In genomic region chr7:35252041-35252558, GRCm38 (mm10) we compare ENCODE assay signal across 8 mouse cellular contexts. TPM values are rescaled to one million over a fixed set of nuclear protein-coding genes. Genes with fewer than 3 reads are reported as not detected.
DNase-seq lines count a peak whose midpoint lies in the region; ATAC-seq lines count a peak whose summit lies in the region.

No protein-coding gene starts in this region.

- 7% methylated on average over 13 of the region's 13 CpGs for WGBS in embryonic facial prominence, embryonic 11.5 days
- 6% methylated on average over 13 of the region's 13 CpGs for WGBS in stomach, embryonic 16.5 days

- ATAC-seq in embryonic facial prominence, embryonic 11.5 days (replicated peaks; ENCODE audit: insufficient number of reproducible peaks, low FRiP score, low TSS enrichment, low read depth): peak; percentile 69; the same call in 1 of the 2 replicates
- ATAC-seq in stomach, embryonic 16.5 days (ENCODE audit: insufficient read depth, low FRiP score): peak; percentile 57; the same call in 1 of the 2 replicates

- H3K27me3 ChIP-seq in embryonic facial prominence, embryonic 11.5 days (ENCODE audit: control insufficient read depth, insufficient read depth, low read length): no peaks in the 10 kb centered on the region
- no peaks in the 10 kb centered on the region for H3K27me3 ChIP-seq in stomach, embryonic 16.5 days (ENCODE audit: control insufficient read depth, insufficient read depth, low read length)

- no peak overlapping the region for H3K4me2 ChIP-seq in embryonic facial prominence, embryonic 11.5 days (ENCODE audit: low read depth, low read length)
- H3K4me2 ChIP-seq in stomach, embryonic 16.5 days (ENCODE audit: low read depth, low read length): peak overlapping the region; percentile 51

- no peaks in the 10 kb centered on the region for H3K36me3 ChIP-seq in embryonic facial prominence, embryonic 11.5 days (replicated peaks; ENCODE audit: control insufficient read depth, insufficient read depth, low read depth, low read length)
- H3K36me3 ChIP-seq in stomach, embryonic 16.5 days (ENCODE audit: control insufficient read depth, insufficient read depth, low read length): no peaks in the 10 kb centered on the region

- H3K4me1 ChIP-seq in embryonic facial prominence, embryonic 11.5 days (ENCODE audit: control insufficient read depth, insufficient read depth, low read length): no peaks in the 10 kb centered on the region
- peaks cover 4% of the 10 kb centered on the region; the same call in 1 of the 2 replicates for H3K4me1 ChIP-seq in stomach, embryonic 16.5 days (ENCODE audit: control insufficient read depth, insufficient read depth, low read length)

- H3K9me3 ChIP-seq in embryonic facial prominence, embryonic 11.5 days (replicated peaks; ENCODE audit: control insufficient read depth, low read length): no peaks in the 10 kb centered on the region
- no peaks in the 10 kb centered on the region for H3K9me3 ChIP-seq in stomach, embryonic 16.5 days (replicated peaks; ENCODE audit: control insufficient read depth, low read length)

- H3K9ac ChIP-seq in embryonic facial prominence, embryonic 11.5 days (replicated peaks; ENCODE audit: low read length): no peak overlapping the region
- H3K9ac ChIP-seq in stomach, embryonic 16.5 days (ENCODE audit: low read length): peak overlapping the region; percentile 46

- H3K4me3 ChIP-seq in embryonic facial prominence, embryonic 11.5 days (ENCODE audit: low read depth, low read length): no peak overlapping the region
- peak overlapping the region; percentile 29; the same call in 1 of the 2 replicates for H3K4me3 ChIP-seq in stomach, embryonic 16.5 days (replicated peaks; ENCODE audit: low read length)

- intact Hi-C loops in heart, postnatal 14 days (cut with DNase I): no loop called here

- peak; percentile 47 for DNase-seq in 3134 (ENCODE audit: extremely low read depth, insufficient read length, low spot score)
- peak; percentile 55 for DNase-seq in ZHBTc4 (ENCODE audit: low read depth, low spot score)
- peak; percentile 74 for DNase-seq in embryonic facial prominence, embryonic 11.5 days (ENCODE audit: low spot score)
- DNase-seq in heart, postnatal 14 days: peak; percentile 18 to 35
- peak; percentile 48 to 60 for DNase-seq in kidney, postnatal 4 days
- DNase-seq in lung, postnatal 36 days: peak; percentile 54
- DNase-seq in urinary bladder, postnatal 25 days (ENCODE audit: low spot score): no peak

- no peak overlapping the region for H3K27ac ChIP-seq in embryonic facial prominence, embryonic 11.5 days (replicated peaks; ENCODE audit: low read depth, low read length)
- no peak overlapping the region for H3K27ac ChIP-seq in stomach, embryonic 16.5 days (ENCODE audit: low read length)

RNA-seq across cellular contexts. Expression of gene Lrp3, which starts 36.8 kb away (rescaled TPM):
- 8.8 and 9.0 TPM in 2 replicates for polyA plus RNA-seq in embryonic facial prominence, embryonic 11.5 days (2014; fragmentation: Nextera tagmentation; extraction: Ambion mirVana)
- 1 to 10 TPM; 8.9 to 9.0 TPM for total RNA-seq in heart, postnatal 14 days (2021)
- 4.9 and 5.5 TPM in 2 replicates for polyA plus RNA-seq in stomach, embryonic 16.5 days (2015; fragmentation: Nextera tagmentation; extraction: Ambion mirVana)
